ENCODE assay signal across 9 mouse cellular contexts in genomic region chr19:12007105-12007931, GRCm38 (mm10). TPM values are rescaled to one million over a fixed set of nuclear protein-coding genes. Genes with fewer than 3 reads are reported as not detected.
A peak's percentile ranks its signal among the peaks of the same experiment; 100 is the strongest.
DNase-seq lines count a peak whose midpoint lies in the region; ATAC-seq lines count a peak whose summit lies in the region.
"Had no signal": no experiment of that assay in that cellular context is flagged by ENCODE, and none has a peak within 500 bp of the region (broad histone marks: within the 10 kb centered on the region; RNA-seq: fewer than 3 reads in every experiment).

No protein-coding gene starts in this region.

- H3K4me2 ChIP-seq in forebrain, embryonic 14.5 days (ENCODE audit: low read length): peak overlapping the region; percentile 50
- H3K4me2 ChIP-seq in liver, embryonic 15.5 days: peak overlapping the region; percentile 90
- peak overlapping the region; percentile 57 for H3K4me2 ChIP-seq in neural tube, embryonic 13.5 days

- no peak overlapping the region for H3K27ac ChIP-seq in forebrain, embryonic 14.5 days (ENCODE audit: low read depth, low read length)
- peak overlapping the region; percentile 85 for H3K27ac ChIP-seq in liver, embryonic 15.5 days (replicated peaks)
- 0 out of 2 replicates have a peak overlapping the region, but pooled peaks have one; percentile 39 for H3K27ac ChIP-seq in neural tube, embryonic 13.5 days (replicated peaks)

- H3K4me3 ChIP-seq in forebrain, embryonic 14.5 days (ENCODE audit: low read depth, low read length): peak overlapping the region; percentile 57
- H3K4me3 ChIP-seq in liver, embryonic 15.5 days (replicated peaks): peak overlapping the region; percentile 79
- peak overlapping the region; percentile 62 for H3K4me3 ChIP-seq in neural tube, embryonic 13.5 days

- H3K9me3 ChIP-seq in forebrain, embryonic 14.5 days (replicated peaks; ENCODE audit: control insufficient read depth, low read length): no peaks in the 10 kb centered on the region
- H3K9me3 ChIP-seq in liver, embryonic 15.5 days (replicated peaks): no peaks in the 10 kb centered on the region
- no peaks in the 10 kb centered on the region for H3K9me3 ChIP-seq in neural tube, embryonic 13.5 days

- H3K36me3 ChIP-seq in forebrain, embryonic 14.5 days (ENCODE audit: control insufficient read depth, insufficient read depth, low read length): no peaks in the 10 kb centered on the region
- no peaks in the 10 kb centered on the region for H3K36me3 ChIP-seq in liver, embryonic 15.5 days (replicated peaks)
- H3K36me3 ChIP-seq in neural tube, embryonic 13.5 days: no peaks in the 10 kb centered on the region

- H3K9ac ChIP-seq in forebrain, embryonic 14.5 days (ENCODE audit: low read length): peak overlapping the region; percentile 55; the same call in 1 of the 2 replicates
- peak overlapping the region; percentile 72 for H3K9ac ChIP-seq in liver, embryonic 15.5 days
- peak overlapping the region; percentile 65; the same call in 1 of the 2 replicates for H3K9ac ChIP-seq in neural tube, embryonic 13.5 days

- H3K27me3 ChIP-seq in forebrain, embryonic 14.5 days (replicated peaks; ENCODE audit: control insufficient read depth, insufficient read depth, low read length): no peaks in the 10 kb centered on the region
- no peaks in the 10 kb centered on the region for H3K27me3 ChIP-seq in liver, embryonic 15.5 days
- no peaks in the 10 kb centered on the region for H3K27me3 ChIP-seq in neural tube, embryonic 13.5 days

- 11% methylated on average over 17 of the region's 17 CpGs for WGBS in forebrain, embryonic 14.5 days
- 9% methylated on average over 17 of the region's 17 CpGs for whole genome bisulfite sequencing in liver, embryonic 15.5 days (ENCODE audit: insufficient replicate concordance)
- 15% methylated on average over 17 of the region's 17 CpGs for WGBS in neural tube, embryonic 13.5 days

- DNase-seq in ovary, postnatal 36 days (ENCODE audit: low spot score): peak; percentile 50
- DNase-seq in ovary, adult 18-20 months (ENCODE audit: low spot score): no peak
- DNase-seq in brain, adult 2 months (ENCODE audit: low read depth, low spot score): peak; percentile 58
- peak; percentile 62 for DNase-seq in forebrain, embryonic 14.5 days (ENCODE audit: low spot score)
- DNase-seq in induced T-regulatory cell, adult 2 months (ENCODE audit: low read depth): peak; percentile 72

- ATAC-seq in forebrain, embryonic 14.5 days: no peak
- no peak for ATAC-seq in liver, embryonic 15.5 days (ENCODE audit: insufficient read depth)
- ATAC-seq in neural tube, embryonic 13.5 days (ENCODE audit: low read depth): no peak
- ATAC-seq in activated CD4-positive, CD25-positive, alpha-beta regulatory T cell, adult 4 months: no peak

- peaks cover 7% of the 10 kb centered on the region; the same call in 1 of the 2 replicates for H3K4me1 ChIP-seq in forebrain, embryonic 14.5 days (ENCODE audit: control insufficient read depth, insufficient read depth, low read length)
- H3K4me1 ChIP-seq in liver, embryonic 15.5 days (replicated peaks): peaks cover 74% of the 10 kb centered on the region
- peaks cover 25% of the 10 kb centered on the region for H3K4me1 ChIP-seq in neural tube, embryonic 13.5 days (replicated peaks)

RNA-seq across cellular contexts. Expression of gene Olfr1423, which starts 33.8 kb away (rescaled TPM):
- not detected in 2 replicates for polyA plus RNA-seq in forebrain, embryonic 14.5 days (2014; fragmentation: Nextera tagmentation; extraction: Ambion mirVana)
- polyA plus RNA-seq in liver, embryonic 15.5 days (2015; fragmentation: Nextera tagmentation; extraction: Ambion mirVana): 0.01 TPM in 1 of 2 replicates, not detected in the other
- not detected in 2 replicates for polyA plus RNA-seq in neural tube, embryonic 13.5 days (2015; fragmentation: Nextera tagmentation; extraction: Ambion mirVana)
- under 1 TPM in 1 of 2 experiments, not detected in 1; 0.05 TPM for polyA plus RNA-seq in activated CD4-positive, CD25-positive, alpha-beta regulatory T cell, adult 4 months (2017; shearing (Covaris generic))
- polyA plus RNA-seq: frontal cortex, adult 2 months had no signal

RNA-seq across cellular contexts. Expression of gene Osbp, which starts 41.6 kb away (rescaled TPM):
- polyA plus RNA-seq in forebrain, embryonic 14.5 days (2014; fragmentation: Nextera tagmentation; extraction: Ambion mirVana): 7.2 and 7.4 TPM in 2 replicates
- polyA plus RNA-seq in liver, embryonic 15.5 days (2015; fragmentation: Nextera tagmentation; extraction: Ambion mirVana): 1.9 and 2.0 TPM in 2 replicates
- polyA plus RNA-seq in neural tube, embryonic 13.5 days (2015; fragmentation: Nextera tagmentation; extraction: Ambion mirVana): 4.5 and 4.7 TPM in 2 replicates
- polyA plus RNA-seq in activated CD4-positive, CD25-positive, alpha-beta regulatory T cell, adult 4 months (2017; shearing (Covaris generic)): 1 to 10 TPM; 6.7 to 7.3 TPM

RNA-seq across cellular contexts. Expression of gene Olfr1424, which starts 55.2 kb away (rescaled TPM):
- polyA plus RNA-seq in forebrain, embryonic 14.5 days (2014; fragmentation: Nextera tagmentation; extraction: Ambion mirVana): not detected in 2 replicates
- not detected in 2 replicates for polyA plus RNA-seq in liver, embryonic 15.5 days (2015; fragmentation: Nextera tagmentation; extraction: Ambion mirVana)
- polyA plus RNA-seq in neural tube, embryonic 13.5 days (2015; fragmentation: Nextera tagmentation; extraction: Ambion mirVana): not detected in 2 replicates
- not detected for polyA plus RNA-seq in activated CD4-positive, CD25-positive, alpha-beta regulatory T cell, adult 4 months (2017; shearing (Covaris generic))
- polyA plus RNA-seq: frontal cortex, adult 2 months had no signal
